Mouse (Mus musculus): Measurements from ENCODE around the gene Spaca6. TPM values are rescaled to one million over a fixed set of nuclear protein-coding genes. Genes with fewer than 3 reads are reported as not detected.

The Spaca6 gene
- total RNA-seq (2021) = 10 to 100 TPM; 50.0 to 52.8 TPM
- long read RNA-seq, experiment 1, partial matches to known transcripts = 0 of 3 reads
- long read RNA-seq, experiment 1, other reads (novel, unspliced or antisense) = 3 of 3 reads
- long read RNA-seq, experiment 2, partial matches to known transcripts = 1 of 2 reads
- long read RNA-seq, experiment 2, other reads (novel, unspliced or antisense) = 0 of 2 reads

DNA sequence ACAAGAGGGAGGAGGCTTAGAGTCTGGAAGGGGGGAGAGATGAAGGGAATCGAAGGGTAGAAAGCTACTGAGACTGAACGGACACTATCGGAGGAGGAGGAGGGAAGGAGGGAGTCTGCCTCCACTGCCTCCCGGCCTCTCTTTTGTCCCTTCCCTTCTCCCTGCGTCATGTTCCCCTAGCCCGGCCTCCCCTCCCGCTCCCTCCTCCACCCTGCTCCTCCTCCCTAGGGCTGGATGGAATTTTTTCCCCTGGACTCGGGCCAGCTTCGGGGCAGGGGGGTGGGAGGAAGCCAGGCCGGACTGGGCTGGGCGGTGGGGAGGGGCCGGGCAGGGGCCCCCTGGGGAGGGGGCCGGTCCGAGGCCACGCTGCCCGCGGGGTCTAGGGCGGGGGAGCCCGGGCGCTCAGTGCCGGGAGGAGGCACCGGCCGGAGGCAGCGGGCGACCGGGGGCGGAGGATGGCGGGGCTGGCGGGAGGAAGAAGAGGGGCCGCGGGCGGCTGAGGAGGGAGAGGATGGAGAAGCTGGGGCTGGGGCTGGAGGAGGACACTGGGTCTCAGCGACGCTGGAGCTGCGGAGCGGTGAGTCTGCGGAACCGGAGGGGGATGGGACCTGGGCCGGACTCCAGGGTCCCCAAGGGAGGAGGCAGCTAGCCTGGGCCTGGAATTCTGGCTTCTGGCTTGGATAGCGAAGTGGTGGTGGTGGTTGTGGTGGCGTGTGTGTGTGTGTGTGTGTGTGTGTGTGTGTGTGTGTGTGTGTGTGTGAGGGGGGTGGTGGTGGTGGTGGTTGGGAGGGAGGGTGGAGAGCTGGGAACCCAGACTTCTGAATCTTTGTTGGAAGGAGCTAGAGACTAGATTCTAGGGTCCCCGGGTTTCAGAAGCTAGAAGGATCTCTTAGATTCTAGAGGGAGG, at the start of gene Spaca6:
Spaca6 (plus strand) TSS at position 408 of the 907 bp plus-strand sequence.
- DNase-seq (ENCODE audit: low spot score in 2 of 2) = peak; percentile 97 to 98

DNA sequence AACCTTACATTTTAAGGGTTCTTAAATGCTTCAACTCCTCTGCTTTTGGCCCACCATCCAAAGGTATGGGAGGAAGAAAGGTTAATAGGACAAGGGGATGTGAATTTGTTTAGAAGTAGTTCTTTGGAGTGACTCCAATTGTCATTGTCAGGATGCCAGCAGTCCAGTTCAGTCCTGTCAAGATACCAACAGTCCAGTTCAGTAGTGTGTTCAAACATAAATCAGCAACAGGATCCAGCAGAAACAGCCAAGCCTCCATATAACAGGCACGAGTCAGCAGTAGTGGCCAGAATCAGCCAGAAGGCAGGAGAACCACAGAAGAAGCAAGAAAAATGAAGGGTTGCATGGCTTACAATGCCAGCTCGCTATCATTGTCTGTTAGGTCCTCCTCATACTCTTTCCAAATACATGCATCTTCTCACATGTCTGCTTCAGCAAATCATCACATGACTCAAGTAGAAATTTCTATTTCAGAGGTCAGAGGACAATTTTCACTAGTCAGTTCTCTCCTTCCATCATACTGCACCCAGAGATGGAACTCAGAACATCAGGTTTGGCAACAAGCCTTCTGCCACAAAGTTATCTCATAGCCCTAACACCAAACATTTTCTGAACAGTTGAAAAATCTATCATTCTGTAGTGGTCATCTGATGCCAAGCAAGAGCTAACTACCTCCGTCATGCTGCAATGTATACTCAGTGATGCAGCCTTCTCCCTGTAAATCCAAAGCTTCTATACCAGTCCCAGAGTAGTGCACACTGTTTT, 35.9 kb upstream of the Spaca6 start:
- no peak for DNase-seq (ENCODE audit: low spot score in 2 of 2)

DNA sequence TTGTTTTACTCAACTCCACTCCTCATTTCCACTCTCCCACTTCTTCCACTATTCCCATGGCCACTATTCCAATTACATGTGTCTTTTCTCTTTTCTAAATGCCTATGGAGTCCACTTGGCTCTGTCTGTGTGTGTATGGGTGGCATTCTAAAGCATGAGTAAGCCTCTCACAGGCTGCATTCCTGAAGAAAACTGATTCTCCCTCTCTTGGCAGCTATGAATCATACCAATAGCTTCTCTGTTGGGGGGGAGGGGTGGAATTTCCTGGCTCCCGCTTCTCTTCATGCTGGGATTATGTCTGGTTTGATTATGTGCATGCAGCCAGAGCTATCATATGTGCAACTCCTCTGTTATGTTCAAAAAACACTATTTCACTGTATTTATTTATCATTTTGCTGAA, 34.4 kb upstream of the Spaca6 start:
- DNase-seq (ENCODE audit: low spot score in 2 of 2) = peak in 1 of 2 experiments; percentile 8

DNA sequence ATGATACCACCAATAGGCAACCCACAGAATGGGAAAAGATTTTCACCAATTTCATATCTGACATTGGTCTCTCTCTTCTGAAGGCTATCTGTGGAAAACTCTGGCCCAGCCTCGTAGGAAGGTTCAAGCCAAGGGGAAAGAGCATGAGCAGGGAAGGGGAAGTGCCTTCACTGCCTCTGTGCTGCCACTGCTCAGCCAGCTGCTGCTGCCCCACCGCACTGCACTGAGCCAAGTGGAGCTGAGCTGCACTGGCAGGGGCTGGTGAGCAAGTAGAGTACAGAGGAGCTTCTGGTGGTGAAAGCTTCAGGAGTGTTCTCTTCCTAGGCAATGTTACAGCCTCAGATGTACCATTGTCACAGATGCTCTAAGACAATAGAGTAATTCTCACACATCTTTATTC, 31.4 kb upstream of the Spaca6 start:
- DNase-seq (ENCODE audit: low spot score in 2 of 2) = no peak

DNA sequence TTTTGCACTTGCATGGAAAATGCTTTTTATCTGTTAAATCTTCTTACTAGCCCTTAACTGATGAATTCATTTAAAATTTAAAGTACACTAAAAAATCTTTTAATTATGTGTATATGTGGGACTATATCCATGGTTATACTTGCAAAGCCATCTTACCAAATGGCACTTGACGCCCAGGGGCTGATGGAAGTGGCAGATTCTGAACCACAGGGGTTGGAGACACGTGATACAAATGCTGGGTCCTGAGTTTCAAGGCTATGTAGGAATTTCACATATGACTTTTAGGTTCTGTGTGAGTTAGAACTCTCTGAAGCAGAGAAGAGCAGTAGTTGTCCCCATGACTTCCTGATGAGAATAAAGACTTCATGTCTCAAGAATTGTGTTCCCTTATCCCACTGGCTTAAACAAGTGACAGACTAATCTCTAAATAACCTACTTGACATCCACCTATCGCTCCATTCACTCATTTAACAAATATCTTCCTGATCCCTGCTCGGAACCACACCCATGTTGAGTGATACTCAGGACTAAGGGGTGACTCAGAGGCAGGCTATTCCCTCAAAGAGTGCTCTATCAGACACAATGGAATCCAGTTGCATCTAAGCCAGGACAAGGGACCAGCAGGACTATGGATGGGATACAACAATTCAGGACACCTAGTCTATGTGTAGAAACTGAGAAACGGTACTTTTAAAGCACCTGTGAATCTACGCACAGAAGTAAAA, 3.2 kb upstream of the Spaca6 start:
- no peak for DNase-seq (ENCODE audit: low spot score in 2 of 2)

DNA sequence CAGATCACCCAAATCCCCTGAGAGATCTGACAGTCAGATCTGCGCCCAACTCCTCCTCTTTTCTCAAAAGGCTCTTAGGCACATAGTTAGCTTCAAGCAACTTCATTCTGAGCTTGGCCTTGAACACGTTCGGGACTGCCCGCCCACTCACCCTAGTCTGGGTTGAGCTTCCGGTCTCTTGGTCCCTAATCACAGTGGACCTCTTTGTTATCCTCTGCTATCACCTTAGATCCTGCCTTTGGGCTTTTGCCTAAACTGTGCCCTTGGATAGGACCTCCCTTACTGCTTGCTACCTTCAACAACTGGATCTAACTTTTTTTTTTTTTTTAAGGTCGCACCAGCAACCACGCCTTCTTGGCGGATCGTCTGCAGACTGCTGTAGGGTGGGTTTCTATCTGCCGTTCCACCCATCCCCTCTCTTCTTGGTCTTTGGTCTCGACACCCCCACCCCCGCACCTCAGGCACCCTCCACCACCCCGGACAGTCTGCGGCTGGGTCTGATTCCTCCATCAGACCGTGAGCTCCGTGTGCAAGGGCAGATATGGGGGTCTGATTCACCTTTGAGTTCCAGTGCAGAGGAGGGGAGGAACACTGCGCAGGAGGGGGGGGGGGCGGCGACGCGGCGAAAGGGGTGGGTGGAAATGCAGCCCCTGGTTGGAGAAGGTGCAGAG, 902 bp upstream of the Spaca6 start:
- peak; percentile 49 to 55 for DNase-seq (ENCODE audit: low spot score in 2 of 2)

DNA sequence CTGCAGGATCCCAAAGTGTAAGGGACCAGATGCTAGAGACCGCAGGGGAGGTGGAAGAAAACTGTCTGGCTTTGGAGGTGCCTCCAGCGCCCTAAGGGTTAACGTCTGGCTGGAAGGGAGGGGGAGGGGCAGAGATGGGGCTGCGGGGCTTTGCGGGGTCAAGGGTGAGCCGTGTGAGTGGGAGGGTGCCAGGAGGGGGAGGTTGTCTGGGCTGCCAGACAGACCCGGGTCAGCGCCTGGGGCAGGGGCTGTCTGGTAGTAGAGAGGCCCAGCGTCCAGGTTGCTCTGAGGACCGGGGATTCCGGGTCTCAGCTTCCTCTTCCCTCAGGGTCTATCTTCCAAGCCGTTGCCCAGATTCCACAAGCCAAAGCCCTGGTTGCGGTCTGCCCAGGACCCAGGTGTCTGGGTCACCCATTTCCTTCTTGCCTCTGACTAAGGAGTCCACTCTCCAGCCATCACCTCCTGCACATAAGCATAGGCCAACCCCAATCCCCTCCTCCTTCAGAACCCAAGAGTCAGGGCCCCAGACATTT, 766 bp downstream of the Spaca6 start:
- DNase-seq (ENCODE audit: low spot score in 2 of 2) = peak; percentile 65 to 67

DNA sequence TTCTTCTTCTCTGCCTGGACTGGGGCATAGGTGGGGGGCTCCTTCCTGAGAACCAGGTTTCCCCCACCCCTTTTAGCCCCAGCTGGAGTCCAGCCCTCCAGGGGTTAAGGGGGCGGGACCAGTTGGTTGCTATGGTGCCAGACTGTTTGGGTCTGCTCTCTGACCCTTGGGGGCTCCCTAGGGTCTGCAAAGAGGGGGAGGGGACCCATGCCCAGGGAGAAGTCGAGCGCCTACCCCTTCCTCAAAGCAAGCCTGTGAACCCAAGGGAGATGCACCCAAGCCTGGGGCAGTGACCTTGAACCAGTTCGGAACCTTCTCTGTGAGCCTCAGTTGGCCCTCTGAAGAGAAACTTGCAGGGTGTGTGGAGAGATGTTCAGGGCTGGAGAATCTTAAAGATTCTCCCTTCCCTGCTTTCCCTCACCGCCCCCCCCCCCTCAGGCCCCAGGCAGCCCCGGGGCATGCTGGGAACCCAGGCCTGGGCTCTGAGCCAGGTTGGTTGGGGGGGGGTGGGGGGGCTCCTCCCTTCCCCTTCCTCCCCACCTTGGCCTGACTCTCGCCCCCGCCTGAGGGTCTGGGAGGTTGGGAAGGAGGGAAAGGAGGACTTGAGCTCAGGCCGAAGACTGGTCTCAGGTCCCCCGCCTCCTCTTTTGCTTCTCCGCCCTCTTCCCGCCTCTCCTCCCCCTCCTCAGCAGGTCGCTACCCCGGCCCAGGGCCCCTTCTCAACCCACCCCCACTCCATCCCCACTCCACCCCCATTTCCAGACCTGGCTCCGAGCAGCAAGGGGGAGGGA, 1.4 kb downstream of the Spaca6 start:
- peak; percentile 44 to 46 for DNase-seq (ENCODE audit: low spot score in 2 of 2)

DNA sequence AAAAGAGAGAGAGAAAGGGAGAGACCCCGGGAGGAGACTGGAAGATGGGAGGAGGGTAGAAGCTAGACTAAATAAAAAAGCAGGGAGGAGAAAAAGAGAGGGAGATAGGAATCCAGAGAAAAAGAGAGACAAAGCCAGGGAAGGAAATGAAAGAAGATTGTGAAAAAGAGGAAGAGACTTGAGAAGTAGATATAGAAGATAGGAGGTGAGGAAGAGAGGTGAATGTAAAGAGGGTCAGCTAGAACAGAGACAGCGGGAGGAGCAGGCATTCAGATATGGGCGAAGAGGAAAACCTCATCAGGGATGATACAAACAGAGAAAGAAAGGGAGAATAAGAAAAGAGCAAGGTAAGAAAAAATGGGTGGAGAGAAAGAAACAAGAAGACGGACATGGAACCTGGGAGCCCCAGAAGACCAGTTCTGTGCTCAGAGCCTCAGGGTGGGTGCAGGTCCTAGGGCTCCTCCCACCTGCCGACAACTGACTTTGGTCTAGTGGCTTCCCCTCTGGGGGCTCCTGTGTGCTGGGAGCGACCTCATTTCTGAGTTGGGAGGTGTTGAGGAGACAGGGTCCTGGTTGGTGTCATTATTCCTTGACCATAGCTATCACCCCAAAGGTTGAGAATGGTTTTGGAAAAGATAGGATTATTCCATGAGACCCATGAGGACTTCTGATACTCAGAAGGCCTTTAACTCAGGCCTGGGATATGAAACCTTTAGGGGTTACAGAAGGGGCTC, 2.3 kb downstream of the Spaca6 start:
- DNase-seq (ENCODE audit: low spot score in 2 of 2) = no peak

DNA sequence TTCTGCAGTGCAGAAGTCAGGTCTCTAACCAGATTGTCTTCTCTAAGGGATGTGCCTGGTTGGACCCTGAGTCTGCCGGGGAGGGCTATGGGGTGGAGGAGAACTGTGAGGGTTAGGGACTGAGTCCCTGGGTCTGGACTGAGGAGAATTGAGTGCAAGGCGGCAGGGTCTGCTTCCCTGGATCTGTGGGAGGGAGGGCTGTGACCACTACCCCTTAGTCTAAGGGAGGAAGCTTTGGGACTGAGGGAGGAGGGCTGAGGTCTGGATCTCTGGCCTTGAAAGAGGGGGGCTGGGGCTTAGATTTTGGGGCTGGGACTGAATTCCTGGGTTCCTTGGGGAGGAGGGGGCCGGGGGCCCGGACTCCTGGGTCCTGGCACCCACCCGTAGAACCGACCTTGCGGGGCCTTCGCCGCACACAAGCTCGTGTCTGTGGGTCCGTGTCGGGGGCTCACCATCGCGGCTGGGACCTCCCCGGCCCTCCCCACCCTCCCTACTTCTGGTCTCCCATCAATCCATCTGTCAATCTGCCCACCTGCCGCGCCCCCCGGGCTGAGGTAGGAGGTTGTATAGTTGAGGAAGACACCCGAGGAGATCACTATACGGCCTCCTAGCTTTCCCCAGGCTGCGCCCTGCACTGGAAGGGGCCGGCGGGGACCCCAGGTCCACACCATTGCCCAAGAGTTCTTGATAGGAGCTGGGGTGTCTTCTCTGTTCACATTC, 3.0 kb downstream of the Spaca6 start:
- no peak for DNase-seq (ENCODE audit: low spot score in 2 of 2)

DNA sequence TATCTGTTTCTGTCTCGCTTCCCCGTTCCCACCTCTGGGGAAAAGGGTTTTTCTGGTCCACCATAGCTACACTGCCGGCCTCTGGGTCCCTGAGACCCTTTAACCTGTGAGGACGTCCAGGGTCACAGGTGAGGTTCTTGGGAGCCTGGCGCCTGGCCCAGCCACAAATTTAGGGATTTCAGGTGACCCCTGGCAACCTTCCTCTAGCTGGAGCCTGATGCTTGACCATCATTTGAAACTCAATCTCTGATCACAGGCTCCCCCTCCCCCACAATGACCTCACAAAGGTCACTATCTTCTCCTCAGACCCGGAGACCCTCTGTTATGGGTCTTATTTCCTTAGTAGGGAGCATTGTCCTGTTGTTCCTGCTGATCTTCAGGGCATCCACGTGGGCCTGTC, 3.8 kb downstream of the Spaca6 start:
- no peak for DNase-seq (ENCODE audit: low spot score in 2 of 2)

DNA sequence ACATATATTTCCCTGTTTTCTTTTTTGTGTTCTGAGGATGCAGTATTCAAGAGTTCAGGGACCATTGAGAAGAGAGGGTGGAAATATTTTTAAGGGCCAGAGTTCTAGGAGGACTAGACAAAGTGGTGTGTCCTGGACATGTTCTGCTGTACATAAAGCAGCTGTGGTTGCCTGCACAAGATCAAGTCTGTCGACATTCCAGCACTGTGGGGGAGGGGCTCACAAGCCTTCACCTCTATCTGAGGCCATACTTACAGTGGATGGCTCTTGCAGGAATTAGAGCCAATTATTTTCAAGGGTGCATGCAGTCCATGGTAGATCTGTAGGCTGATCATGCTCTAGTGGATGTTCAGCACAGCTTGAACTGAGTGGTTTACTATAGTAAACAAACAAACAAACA, 7.9 kb downstream of the Spaca6 start:
- no peak for DNase-seq (ENCODE audit: low spot score in 2 of 2)

DNA sequence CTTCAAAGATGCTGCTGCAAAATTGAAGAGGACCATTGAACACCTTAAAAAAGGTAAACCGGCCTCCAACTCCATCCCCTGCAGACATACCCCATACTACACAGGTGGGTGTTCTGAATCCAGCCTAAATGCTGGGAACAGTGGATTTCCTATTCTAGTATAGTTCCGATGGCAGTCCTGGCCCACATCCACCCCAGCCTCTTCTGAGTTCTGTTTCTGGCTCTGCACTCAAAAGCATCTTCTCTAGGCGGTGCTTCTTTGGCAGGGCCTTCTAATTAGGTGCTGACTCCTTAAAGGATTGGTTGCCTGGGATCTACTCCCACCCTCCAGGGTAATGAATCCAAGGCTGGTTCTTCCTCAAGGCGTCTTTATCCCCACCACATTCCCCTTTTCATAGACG, 9.1 kb downstream of the Spaca6 start:
- DNase-seq (ENCODE audit: low spot score in 2 of 2) = no peak

DNA sequence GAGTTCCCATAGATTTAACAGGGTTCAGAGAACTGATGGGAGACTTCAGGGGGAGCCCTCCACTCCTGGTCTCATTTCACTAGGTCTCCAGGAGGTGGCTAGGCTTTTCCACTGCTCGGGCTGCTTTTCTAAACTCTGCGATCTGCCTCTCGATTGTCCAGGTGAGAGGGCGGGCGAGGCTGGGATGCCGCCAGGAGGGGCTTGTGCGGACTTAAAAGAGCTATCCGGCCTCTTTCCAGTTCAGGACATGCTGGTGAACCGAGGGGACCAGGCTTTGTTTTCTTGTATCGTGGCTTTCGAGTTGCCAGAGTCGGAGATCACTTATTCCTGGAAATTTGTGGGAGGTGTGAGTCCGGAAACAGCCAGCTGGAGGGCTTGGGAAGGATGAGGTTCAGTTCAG, 10.5 kb downstream of the Spaca6 start:
- peak in 1 of 2 experiments; percentile 46 for DNase-seq (ENCODE audit: low spot score in 2 of 2)

DNA sequence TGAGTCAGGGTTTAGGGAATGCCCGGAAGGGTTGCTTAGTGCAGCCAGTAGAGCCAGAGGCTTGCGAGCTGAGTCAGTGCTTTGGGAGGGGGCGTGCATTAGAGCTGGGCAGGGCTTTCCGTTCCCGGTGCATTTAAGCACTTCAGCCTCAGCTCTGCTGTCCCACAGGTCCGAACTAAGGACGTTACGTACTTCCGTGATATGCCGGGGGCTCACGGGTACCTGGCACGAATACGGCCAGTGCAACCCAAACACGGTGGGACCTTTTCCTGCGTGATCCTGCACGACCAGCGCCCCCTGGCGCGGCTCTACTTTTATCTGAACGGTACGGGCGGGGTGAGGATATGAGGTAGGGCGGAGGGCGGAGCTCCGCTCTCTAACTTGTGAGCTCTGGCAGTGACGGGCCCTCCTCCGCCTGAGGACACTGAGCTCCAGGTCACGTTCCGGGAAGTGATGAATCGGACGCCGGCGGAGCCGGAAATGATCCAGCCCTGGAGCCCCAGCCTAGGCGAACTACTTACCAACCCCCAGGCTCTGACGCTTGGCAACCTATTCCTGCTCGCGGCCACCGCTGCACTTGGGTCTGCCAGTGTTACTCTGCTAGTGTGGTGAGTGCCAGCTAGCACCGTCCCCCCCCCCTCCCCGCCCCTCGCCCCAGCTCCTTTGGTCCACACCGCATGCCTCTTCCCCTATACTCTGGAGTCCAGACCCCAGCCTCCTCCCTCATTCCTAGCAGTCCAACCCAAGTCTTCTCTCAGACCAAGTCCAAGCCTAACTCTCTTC, 11.2 kb downstream of the Spaca6 start:
- peak; percentile 95 to 96 for DNase-seq (ENCODE audit: low spot score in 2 of 2)

DNA sequence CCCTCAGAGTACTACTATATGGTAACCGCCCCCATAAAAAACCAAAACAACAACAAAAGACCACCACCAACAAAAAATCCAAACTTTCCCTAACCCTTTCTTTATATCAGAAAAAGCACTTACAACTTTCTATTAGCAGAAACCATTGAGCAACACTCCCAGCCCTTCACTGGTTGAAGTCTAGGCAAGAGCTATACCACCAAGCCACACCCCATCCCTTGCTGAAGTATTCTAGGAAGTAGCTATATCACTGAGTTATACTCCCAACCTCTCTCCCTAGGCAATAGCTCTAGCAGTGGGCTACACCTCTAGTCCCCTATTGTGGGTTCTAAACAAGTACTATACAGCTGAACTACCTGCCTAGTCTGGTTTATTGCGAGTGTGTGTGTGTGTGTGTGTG, 12.3 kb downstream of the Spaca6 start:
- no peak for DNase-seq (ENCODE audit: low spot score in 2 of 2)

DNA sequence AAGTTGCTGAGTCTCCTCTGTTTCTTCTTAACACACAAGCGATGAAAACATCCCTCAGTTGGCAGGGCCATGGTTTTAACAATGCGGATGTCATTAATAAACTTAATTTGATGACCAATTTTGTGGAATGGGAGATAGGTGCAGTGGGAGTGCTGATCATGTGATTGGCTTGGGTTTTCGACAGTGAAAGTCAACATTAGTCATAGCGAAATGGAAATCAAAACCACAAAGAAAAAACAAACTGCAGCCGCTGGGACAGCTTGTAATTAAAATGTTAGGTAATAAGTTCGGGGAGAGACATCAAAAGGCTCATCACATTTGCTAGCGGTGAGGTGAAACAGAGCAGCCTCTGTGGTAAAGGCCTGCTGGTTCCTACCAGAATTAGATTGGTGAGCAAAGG, 13.8 kb downstream of the Spaca6 start:
- DNase-seq (ENCODE audit: low spot score in 2 of 2) = no peak
